Mouse (Mus musculus) T-cell, adult 66 days (primary cell): Measurements from ENCODE around the gene Arl6ip5. TPM values are rescaled to one million over a fixed set of nuclear protein-coding genes. Genes with fewer than 3 reads are reported as not detected.

Experiments used
- total RNA-seq, 2 experiments: library from RNA; stranded (reverse); gene quantifications; 3 replicates in 1 of 2; 4 replicates in 1 of 2; pipeline ENCODE4 v1.2.4; 2023

The Arl6ip5 gene
- 100 to 1,000 TPM; 163 to 165 TPM for total RNA-seq

GRCm38 (mm10) chr6:97210191-97210961, at the start of gene Arl6ip5:
Gene Arl6ip5 (plus strand): TSS chr6:97210689.

DNA sequence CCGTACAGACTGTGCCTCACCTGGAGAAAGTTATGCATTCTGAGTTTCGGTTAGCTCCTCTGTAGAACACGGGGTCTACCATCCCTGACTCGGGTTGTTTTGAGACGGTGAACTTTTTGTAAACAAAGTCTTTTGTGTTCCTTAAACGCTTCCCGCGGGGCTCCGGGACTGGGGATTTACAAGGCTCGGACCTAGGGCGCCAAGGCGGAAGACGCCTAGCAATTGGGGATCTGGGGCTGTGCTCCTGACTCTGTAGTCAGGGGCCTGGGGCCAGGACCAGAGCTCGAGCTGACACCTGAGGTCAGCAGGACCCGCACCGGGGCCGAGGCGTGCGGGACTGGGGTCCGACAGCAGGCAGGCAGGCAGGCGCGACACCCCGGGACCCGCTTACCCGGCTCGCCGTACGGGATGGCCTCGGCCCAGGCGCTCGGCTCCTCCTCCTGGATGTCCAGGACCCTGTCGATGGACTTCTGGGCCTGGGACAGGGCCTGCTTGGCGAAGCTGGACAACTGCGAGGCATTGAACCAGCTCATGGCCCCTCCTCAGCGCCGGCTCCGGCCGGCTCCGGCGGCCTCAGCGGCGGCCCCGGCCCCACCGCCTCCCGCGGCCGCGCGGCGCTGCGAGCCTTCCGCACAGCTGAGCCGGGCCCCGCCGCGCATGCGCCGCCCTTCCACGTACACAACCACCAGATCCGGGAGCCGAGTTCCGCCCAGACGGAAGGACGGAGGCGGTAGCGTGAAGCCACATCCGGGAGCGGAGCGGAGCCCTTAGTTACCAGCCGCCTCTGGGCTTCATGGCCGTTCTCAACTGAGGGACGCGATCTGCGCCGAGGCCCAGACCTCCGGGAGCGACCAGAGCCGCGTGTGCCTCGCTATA, 31.8 kb upstream of the Arl6ip5 start, which contains the start of gene Tmf1:
TSS of gene Tmf1 (minus strand) at position 632 of the 876 bp plus-strand sequence.

DNA sequence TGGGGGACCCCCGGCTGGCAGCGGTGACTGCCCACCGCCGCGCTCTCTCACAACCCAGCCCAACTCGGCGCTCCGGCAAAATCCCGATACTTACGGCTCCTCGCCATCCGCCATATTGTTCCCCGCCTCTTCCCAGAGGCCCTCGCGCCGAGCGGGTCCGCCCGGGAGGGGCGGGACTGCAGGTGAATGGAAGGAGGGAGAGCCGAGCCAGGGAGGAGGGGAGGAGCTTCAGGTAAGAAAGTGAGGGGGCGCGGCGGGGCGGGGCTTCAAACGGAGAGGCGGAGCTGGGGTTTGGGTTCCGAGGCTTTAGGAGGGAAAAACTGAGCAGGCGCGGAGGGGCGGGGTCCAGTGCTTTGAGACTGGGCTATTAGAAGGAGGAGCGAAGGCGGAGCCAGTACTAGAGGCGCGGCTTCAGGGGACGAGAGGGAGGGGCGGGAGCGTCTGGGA, 5.0 kb upstream of the Arl6ip5 start, which contains the start of gene Uba3:
TSS of gene Uba3 (minus strand) at position 209 of the 447 bp plus-strand sequence.

GRCm38 (mm10) chr6:97252711-97253221, 42.3 kb downstream of the Arl6ip5 start, which contains the start of gene Lmod3:
Gene Lmod3 (minus strand): TSS chr6:97252759.

Other genes with a start within 250 kb of the Arl6ip5 start
- gene Fam19a4, start 150.3 kb upstream of the Arl6ip5 start, total RNA-seq: not detected
- gene Eogt, start 61.5 kb upstream of the Arl6ip5 start, total RNA-seq: 10 to 100 TPM; 13.2 to 14.4 TPM
- gene Tmf1, start 31.6 kb upstream of the Arl6ip5 start, total RNA-seq: 10 to 100 TPM; 59.8 to 64.1 TPM
- 10 to 100 TPM; 49.9 to 53.0 TPM for gene Uba3, start 5.0 kb upstream of the Arl6ip5 start, total RNA-seq
- gene Lmod3, start 42.1 kb downstream of the Arl6ip5 start, total RNA-seq: not detected